Mouse (Mus musculus) forelimb bud, embryonic 11.5 days (tissue): ENCODE measurements around the gene Tulp4.

Experiments used
- DNase-seq: peaks from one replicate; pipeline ENCODE4 v3.0.0-alpha.2; 2012; ENCODE audit warnings: low read depth, low spot score

Tulp4 gene

GRCm38 (mm10) chr17:6123776-6124175, 17.5 kb downstream of the Tulp4 start:
- no peak for DNase-seq

DNA sequence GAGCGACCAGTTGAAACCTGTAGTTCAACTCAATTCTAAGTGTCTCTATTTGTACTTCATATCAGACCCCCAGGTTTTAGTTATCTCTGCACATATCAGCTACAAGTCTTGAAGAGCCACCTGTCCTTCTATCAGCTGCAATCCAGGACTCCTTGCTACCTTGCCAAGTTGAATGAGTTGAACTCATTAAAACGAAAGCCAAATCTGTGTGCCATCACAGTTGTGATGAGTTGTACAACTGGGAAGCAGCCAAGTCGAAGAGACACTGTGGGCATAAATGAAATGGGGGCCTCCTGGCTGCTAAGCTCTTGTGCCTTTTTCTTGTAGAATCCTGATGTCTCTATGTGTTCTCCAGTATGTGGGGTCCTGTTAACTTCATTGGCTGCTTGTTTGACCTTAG, 19.2 kb downstream of the Tulp4 start:
- DNase-seq = no peak

DNA sequence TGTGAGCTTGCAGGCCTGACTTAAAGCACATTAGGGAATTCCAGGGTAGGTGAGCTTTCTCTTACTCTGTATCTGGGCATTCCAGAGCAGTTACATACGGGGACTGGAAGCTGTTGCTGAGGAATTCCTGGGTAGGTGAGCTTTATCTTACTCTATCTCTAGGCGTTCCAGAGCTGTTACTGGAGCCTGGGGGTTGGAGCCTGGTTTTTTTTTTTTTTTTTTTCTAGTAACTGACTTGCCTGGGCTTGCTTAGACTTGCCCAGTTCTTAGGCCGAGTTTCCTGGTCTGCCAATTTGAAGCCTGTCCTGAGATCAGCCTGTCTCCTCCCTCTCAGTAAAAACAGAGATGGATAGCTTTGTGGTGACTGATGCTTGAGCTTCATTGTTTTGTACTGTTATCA, 21.8 kb downstream of the Tulp4 start:
- DNase-seq = peak; percentile 17

DNA sequence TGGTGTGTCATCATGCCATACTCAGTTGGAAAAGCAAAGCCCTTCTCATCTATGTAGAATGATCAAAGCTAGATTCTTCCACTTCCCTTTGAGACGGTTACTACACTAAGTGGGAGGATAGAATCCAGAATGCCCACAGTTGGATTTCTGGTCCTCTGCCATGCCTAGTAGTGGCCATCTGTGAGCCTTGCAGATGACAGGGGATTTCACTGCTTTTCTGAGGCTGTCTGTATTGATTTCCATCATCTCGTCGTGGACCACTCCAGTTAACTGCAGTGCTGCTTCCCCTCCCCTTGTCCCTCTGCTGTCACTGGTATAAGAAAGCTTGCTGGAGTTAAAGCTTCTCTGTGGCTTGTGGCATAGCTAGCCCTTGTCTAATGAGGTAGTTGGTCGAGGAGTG, 23.1 kb downstream of the Tulp4 start:
- no peak for DNase-seq

DNA sequence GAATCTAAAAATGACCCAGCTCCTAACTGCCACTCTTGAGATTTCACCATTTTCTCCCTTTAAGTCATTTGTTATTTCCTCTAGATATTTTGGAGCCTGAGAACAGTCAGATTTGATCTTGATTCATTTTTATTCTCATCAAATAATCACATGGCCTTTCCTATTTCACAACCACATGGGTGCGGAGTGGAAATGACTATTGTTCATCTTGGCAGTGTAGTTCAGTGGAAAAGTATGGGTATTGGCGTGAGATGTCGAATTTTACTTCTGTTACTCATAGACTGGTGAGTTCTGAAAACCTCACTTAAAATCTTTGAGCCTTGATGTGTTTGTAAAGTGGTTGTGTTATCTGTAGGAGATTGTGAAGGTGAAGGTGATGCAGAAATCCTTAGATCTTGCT, 24.8 kb downstream of the Tulp4 start:
- no peak for DNase-seq

DNA sequence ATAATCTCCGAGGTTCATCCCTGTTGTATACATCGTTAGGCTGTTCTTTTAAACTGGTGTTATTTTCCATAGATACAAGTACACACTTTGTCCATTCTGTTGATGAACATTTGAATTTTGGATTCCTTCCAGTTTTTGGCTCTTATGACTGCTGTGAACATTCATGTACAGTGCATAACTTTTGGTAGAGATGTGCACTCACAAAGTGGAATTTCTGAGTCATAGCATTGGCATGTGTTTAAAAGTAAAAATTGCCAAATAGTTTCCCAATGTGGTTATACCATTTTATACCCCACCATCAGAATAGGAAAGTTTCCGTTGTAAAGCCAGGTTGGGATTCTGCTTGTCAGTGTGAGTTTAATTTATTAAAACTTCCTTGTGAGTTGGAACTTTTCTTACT, 34.6 kb downstream of the Tulp4 start:
- DNase-seq = no peak

DNA sequence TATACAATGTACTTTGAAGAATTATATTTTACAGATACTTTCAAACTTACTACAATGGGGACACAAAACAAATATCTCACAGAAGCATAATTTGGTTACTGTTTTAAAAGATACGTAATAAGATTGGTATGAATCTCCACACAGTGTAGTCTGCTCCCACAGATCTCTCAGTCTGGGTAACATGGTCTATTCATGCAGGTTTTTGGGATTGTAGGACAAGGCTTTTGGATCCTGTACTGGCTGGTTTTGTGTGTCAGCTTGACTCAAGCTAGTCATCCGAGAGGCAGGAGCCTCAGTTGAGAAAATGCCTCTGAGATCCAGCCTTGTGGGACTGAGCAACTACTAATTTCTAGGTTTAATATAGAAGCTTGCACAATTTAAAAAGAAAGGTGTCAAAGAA, 35.1 kb downstream of the Tulp4 start:
- DNase-seq = no peak

- no peak for DNase-seq
These were observed 39.0 kb downstream of the Tulp4 start for GRCm38 (mm10) chr17:6145244-6145643.

DNA sequence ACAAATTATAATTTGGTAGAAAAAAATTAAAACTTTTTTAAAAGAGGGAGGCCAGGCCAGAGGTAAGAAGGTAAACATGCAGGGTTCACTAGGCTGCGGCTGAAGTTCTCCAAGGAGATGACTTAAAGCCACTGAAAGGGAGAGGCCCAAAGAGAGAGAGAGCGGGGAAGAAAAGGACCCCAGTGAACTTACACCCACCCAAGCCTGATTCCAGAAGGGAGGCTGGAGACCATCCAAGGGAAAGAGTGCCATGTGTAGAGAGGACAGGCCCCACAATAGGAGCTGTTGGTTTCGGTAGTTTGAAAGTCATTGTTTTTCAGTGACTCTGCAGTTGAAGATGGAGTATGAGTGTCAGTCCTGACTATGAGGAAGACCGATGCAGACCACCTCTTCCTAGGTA, 46.7 kb downstream of the Tulp4 start:
- no peak for DNase-seq

GRCm38 (mm10) chr17:6153581-6153980, 47.3 kb downstream of the Tulp4 start:
- no peak for DNase-seq

GRCm38 (mm10) chr17:6154366-6154765, 48.1 kb downstream of the Tulp4 start:
- DNase-seq = no peak

GRCm38 (mm10) chr17:6160495-6160894, 54.3 kb downstream of the Tulp4 start:
- DNase-seq = no peak

GRCm38 (mm10) chr17:6161916-6162315, 55.7 kb downstream of the Tulp4 start:
- no peak for DNase-seq

- no peak for DNase-seq
These were observed 56.5 kb downstream of the Tulp4 start for GRCm38 (mm10) chr17:6162761-6163160.

DNA sequence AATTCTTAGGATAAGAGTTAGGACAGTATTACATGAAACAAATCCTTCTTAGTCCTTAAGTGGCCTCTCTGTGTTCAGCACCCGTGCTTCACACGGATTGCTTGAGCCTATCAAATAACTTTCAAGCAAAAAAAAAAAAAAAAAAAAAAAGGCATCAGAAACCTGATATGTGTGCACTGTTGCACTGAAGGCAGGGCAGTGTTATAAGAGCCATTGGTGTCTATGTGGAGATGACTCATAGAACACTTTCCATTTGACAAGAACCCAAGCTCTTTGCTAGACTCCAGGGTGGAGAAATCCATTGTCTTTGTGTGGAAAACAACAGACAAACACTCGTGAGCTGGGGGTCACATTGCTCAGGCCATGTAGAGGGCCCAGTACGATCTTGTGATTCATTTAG, 58.7 kb downstream of the Tulp4 start:
- no peak for DNase-seq

DNA sequence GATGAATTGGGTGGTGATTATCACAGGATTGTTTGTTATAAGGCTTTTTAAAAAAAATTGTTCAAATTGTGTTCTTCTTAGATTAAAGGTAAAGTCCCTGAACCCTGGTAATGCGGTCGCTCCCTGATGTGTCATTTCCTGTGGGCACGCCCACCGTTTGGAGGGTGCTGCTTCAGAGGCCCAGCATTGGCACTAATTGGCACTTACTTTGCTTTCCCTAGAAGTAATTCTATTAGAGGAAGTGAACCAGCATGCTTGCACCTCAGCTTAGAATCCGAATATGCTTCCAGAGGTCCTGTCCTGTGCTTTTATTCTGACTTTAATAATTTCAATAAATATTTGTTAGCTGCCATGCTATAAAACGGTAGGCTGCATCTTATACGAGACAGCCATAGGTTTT, 66.2 kb downstream of the Tulp4 start:
- no peak for DNase-seq

DNA sequence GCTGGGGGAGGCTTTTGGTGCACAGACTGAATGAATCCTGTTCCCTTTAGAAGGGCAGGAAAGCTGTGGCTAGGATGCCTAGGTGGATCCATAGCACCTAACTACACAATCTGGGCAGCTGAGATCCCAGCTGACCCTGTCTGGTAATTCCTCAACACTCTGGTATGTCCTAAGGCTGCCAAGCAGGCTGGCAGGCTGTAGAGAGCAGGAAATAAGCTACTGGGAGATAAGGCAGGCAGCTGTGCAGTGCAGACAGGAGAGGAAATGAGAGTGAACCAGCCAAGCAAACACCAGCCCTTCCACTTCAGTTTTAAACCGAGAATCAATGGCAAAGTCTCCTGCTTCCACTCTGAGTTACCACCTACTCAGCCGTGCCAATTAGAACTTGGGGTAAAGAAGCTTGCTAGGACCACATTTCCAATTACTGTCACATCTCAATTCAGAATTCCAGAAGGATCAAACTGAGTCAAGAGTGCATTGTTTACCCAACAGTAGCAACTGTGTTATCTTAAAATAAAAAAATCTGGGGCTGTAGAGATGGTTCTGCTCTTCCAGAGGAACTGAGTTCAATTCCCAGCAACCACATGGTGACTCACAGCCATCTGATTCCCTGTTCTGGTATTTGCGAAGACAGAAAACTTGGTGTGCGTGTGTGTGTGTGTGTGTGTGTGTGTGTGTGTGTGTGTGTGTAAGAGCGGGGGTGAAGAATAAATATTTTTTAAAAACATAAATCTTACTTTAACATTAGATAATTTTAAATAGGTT, 66.9 kb downstream of the Tulp4 start:
- DNase-seq = no peak

GRCm38 (mm10) chr17:6174574-6174973, 68.3 kb downstream of the Tulp4 start:
- DNase-seq = no peak

- DNase-seq = no peak
These were observed 72.5 kb downstream of the Tulp4 start for GRCm38 (mm10) chr17:6178564-6179267.

- DNase-seq = no peak
These were observed 73.2 kb downstream of the Tulp4 start for GRCm38 (mm10) chr17:6179389-6179788.

GRCm38 (mm10) chr17:6180421-6180820, 74.2 kb downstream of the Tulp4 start:
- DNase-seq = no peak

GRCm38 (mm10) chr17:6182715-6183114, 76.5 kb downstream of the Tulp4 start:
- DNase-seq = no peak

DNA sequence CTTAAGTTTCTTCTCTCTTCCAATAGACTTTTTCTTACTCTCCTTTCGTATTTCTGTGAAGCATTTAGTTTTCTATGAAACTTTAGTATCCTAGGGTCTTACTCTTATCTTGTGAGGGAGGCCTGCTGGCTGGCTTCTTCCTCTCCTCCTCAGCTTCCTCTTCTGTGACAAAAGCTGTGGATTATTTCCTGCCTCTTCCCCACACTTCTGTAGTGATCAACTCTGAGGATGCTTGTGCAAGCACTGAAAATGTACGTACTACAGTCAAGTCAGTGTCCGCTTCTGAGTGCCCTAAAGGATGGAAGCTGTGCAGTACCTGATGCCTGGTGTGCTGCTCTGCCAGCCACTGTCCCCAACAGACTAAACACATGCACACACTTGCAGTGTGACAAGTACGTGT, 80.4 kb downstream of the Tulp4 start:
- no peak for DNase-seq
